Mouse (Mus musculus): ENCODE data around the gene Akap10.

DNA sequence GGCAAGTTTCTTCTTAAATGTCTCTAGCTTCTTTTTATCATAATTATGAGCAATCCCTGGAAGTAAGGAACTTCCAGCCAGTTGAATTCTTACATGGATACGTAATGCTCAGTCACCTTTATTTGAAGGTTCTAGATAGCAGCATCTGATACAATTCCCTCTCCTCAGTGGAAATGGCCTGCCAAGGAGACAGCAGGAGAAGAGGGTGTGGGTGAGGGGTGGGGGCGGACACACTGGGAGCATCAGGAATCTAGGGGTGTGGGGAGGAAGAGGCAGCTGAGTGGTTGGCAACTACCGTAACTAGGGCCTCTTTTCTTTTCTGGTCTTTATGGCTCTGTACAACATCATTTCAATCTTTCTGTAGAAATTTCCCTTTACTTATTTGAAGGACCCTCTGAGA, 10.3 kb downstream of the Akap10 start:
- TF ChIP-seq CTCF (IDR thresholded peaks at IDR 0.05; ENCODE audit: insufficient read depth, low read length) (no peak), POLR2A (IDR thresholded peaks at IDR 0.05; ENCODE audit: borderline replicate concordance, extremely low read depth, low read depth, low read length) (no peak)

Measured in lung, adult 2 months (tissue).